Mouse (Mus musculus): ENCODE results near the gene Oscar.

- TF ChIP-seq EP300 (IDR thresholded peaks at IDR 0.05; ENCODE audit: low read depth) (no peak), CTCF (IDR thresholded peaks at IDR 0.05; ENCODE audit: low read depth) (peak; percentile 71)
Observed at GRCm38 (mm10) chr7:3606798-3607197, 9.2 kb downstream of the Oscar start.
